Mouse (Mus musculus): ENCODE results near the gene Hhatl.

DNA sequence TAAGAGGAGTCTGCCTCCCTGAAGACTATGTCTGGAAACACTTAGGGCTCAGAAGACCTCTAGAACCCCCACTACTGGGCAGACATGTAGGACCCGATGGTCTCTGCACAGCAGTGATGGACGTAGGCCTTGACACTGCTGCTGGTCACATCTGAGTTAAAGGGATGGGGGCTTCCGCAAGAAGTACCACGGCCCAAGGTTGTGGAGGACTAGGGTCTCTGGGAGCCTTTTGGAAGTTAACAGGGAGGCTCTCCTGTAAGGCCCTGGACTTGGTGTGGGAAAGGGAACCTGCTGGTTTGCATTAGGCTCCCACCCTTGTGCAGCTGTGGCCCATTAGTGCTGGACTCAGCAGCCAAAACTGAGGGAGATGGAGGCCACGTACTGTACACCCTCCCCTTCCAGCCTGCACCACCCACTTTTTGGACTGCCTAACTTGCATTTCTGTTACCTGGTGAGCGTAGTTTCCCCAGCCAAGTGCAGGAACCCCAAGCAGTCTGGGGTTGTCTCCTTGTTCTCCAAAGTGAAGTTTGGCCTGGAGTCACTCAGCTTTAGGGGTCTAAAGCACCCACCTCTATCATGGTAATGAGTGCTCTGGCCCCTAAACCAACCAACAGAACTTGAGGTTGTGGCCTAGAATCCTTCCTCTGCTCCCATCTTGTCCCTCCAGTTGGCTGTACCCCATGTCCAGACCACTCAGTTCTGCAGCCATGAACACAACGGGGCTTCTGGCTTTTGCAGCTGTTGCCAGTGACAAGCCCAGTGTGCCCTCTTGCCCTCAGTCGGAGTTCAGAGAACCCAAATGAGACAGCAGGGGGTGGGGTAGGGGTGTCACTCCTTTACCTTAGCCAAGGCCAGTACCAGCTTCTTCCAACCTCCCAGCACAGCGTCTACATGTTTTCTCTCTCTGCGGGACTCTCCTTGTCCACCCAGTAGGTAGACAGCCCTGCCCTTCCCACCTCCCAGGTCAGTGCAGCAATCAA is 34.2 kb downstream of the Hhatl start:
- TF ChIP-seq CTCF (IDR thresholded peaks at IDR 0.05; ENCODE audit: low read depth) (no peak), EP300 (IDR thresholded peaks at IDR 0.05; ENCODE audit: low read depth) (no peak)

All from liver, postnatal 0 days (tissue).